Mouse (Mus musculus) forebrain, postnatal 0 days (tissue): ENCODE measurements around the gene Ddr1. TPM values are rescaled to one million over a fixed set of nuclear protein-coding genes. Genes with fewer than 3 reads are reported as not detected.

Experiments
- ATAC-seq: fragments of 200-750 bp; cut with Nextera tagmentation; 2 replicates; pipeline ENCODE4 v1.8.0; 2017; ENCODE audit warnings: mild to moderate bottlenecking, moderate library complexity
- DNase-seq: peaks from one replicate; pipeline ENCODE4 v3.0.0-alpha.2; 2015
- H3K27ac ChIP-seq: fragments of 300-500 bp; sonication (generic); 2 replicates; pipeline ENCODE4 v1.5.1; 2014; ENCODE audit warnings: low read depth, mild to moderate bottlenecking, antibody characterized with exemption, low read length, moderate library complexity, mixed read lengths
- H3K27me3 ChIP-seq: fragments of 300-500 bp; sonication (generic); 2 replicates; pipeline ENCODE4 v1.6.1; 2014; ENCODE audit warnings: mild to moderate bottlenecking, low read length, mixed read lengths; ENCODE audit not compliant: insufficient read depth
- H3K36me3 ChIP-seq: fragments of 300-500 bp; sonication (generic); 2 replicates; pipeline ENCODE4 v1.6.1; 2014; ENCODE audit warnings: mild to moderate bottlenecking, moderate library complexity; ENCODE audit not compliant: insufficient read depth
- H3K4me1 ChIP-seq: fragments of 300-500 bp; sonication (generic); 2 replicates; pipeline ENCODE4 v1.6.1; 2014; ENCODE audit warnings: antibody characterized with exemption; ENCODE audit not compliant: insufficient read depth
- H3K4me2 ChIP-seq: fragments of 300-500 bp; sonication (generic); 2 replicates; pipeline ENCODE4 v1.6.1; 2014; ENCODE audit warnings: low read depth, mild to moderate bottlenecking, moderate library complexity
- H3K4me3 ChIP-seq: fragments of 300-500 bp; sonication (generic); 2 replicates; pipeline ENCODE4 v1.5.1; 2014; ENCODE audit warnings: low read depth, low read length, mixed read lengths
- H3K9ac ChIP-seq: fragments of 300-500 bp; sonication (generic); 2 replicates; pipeline ENCODE4 v1.6.1; 2014; ENCODE audit warnings: mild to moderate bottlenecking
- H3K9me3 ChIP-seq: fragments of 300-500 bp; sonication (generic); 2 replicates; pipeline ENCODE4 v1.6.1; 2016; ENCODE audit warnings: low read length
- CTCF ChIP-seq: sonication (generic); IDR thresholded peaks from 2 replicates; pipeline ENCODE4 v1.5.1; 2016; ENCODE audit warnings: antibody characterized with exemption, control low read depth, low read depth
- WGBS: fragments of 180-500 bp; shearing (Covaris S2); extraction: QIAGEN DNeasy Blood & Tissue Kit; methylation state at CpG from one replicate; pipeline ENCODE4 v1.1.7; 2014; 5-methylcytosine and 5-hydroxymethylcytosine counted together
- polyA plus RNA-seq: library from polyadenylated mRNA; unstranded; fragments of >200 nt; fragmentation: Nextera tagmentation; extraction: Ambion mirVana; gene quantifications from 2 replicates; pipeline ENCODE4 v1.2.1, GENCODE M21; 2015
- total RNA-seq: library from RNA; depleted of rRNA; stranded (reverse); fragments of >200 nt; gene quantifications from 2 replicates; pipeline ENCODE4 v1.2.3, GENCODE M21; 2014

Gene Ddr1
- total and polyA plus RNA-seq, 2 experiments from 2014 or later = 51.2 to 59.8 TPM

- peak overlapping the region; percentile 34 for H3K4me3 ChIP-seq
- 3% methylated on average over 12 of the region's 14 CpGs for WGBS
- H3K36me3 ChIP-seq = no peaks in the 10 kb centered on the region
- no peaks in the 10 kb centered on the region for H3K27me3 ChIP-seq
- no peak for TF ChIP-seq CTCF
- DNase-seq (peak; percentile 76), ATAC-seq (peak; percentile 47)
- peak overlapping the region; percentile 70 for H3K4me2 ChIP-seq
- H3K9me3 ChIP-seq = no peaks in the 10 kb centered on the region
- peak overlapping the region; percentile 61 for H3K9ac ChIP-seq
- H3K27ac ChIP-seq = peak overlapping the region; percentile 91
- H3K4me1 ChIP-seq = peaks cover 20% of the 10 kb centered on the region; the same call in 1 of the 2 replicates
Observed at GRCm38 (mm10) chr17:35703751-35704271, 610 bp downstream of the Ddr1 start.

GRCm38 (mm10) chr17:35703065-35703464 lies 1.4 kb downstream of the Ddr1 start:
- H3K27ac ChIP-seq = peak overlapping the region; percentile 96
- TF ChIP-seq CTCF = no peak
- no peaks in the 10 kb centered on the region for H3K36me3 ChIP-seq
- no peak overlapping the region for H3K9ac ChIP-seq
- no peak for ATAC-seq
- WGBS = 2% methylated on average over 2 of the region's 2 CpGs
- H3K4me2 ChIP-seq = peak overlapping the region; percentile 70
- DNase-seq = no peak
- H3K9me3 ChIP-seq = no peaks in the 10 kb centered on the region
- peak overlapping the region; percentile 69 for H3K4me3 ChIP-seq
- H3K4me1 ChIP-seq = peaks cover 25% of the 10 kb centered on the region; the same call in 1 of the 2 replicates
- H3K27me3 ChIP-seq = no peaks in the 10 kb centered on the region

DNA sequence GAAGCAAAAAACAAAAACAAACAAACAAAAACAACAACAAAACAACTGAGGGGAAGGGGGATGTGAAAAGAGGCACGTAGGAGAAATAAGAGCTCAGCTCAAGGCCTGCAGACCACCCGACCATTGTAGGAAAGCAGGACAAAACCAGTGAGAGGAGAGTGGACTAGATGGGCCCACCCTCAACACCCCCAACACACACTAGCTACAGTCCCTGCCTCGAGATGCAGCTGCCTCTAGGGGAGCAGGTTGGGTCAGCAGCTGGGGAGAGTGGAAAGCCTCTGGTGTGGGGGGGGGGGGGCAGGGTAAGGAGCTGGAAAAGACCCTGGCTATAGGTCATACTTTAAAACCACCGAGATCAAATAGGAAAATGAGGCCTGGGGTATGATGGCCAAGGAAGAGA lies 1.8 kb downstream of the Ddr1 start:
- DNase-seq (no peak), ATAC-seq (no peak)
- H3K27ac ChIP-seq = peak overlapping the region; percentile 96
- H3K36me3 ChIP-seq = no peaks in the 10 kb centered on the region
- H3K4me3 ChIP-seq = peak overlapping the region; percentile 69
- H3K4me1 ChIP-seq = peaks cover 25% of the 10 kb centered on the region
- H3K4me2 ChIP-seq = peak overlapping the region; percentile 70
- peak overlapping the region; percentile 83 for H3K9ac ChIP-seq
- no peaks in the 10 kb centered on the region for H3K9me3 ChIP-seq
- WGBS = 7% methylated on average over 4 of the region's 4 CpGs
- no peak for TF ChIP-seq CTCF
- no peaks in the 10 kb centered on the region for H3K27me3 ChIP-seq

GRCm38 (mm10) chr17:35701978-35702461 lies 2.4 kb downstream of the Ddr1 start:
- Histone ChIP-seq H3K36me3 (no peaks in the 10 kb centered on the region), H3K4me3 (peak overlapping the region; percentile 69), H3K4me1 (peaks cover 30% of the 10 kb centered on the region), H3K27me3 (no peaks in the 10 kb centered on the region), H3K27ac (peak overlapping the region; percentile 96), H3K9me3 (no peaks in the 10 kb centered on the region), H3K9ac (peak overlapping the region; percentile 83), H3K4me2 (peak overlapping the region; percentile 70)
- ATAC-seq = no peak
- TF ChIP-seq CTCF = no peak
- WGBS = 5% methylated on average over 16 of the region's 16 CpGs
- no peak for DNase-seq

GRCm38 (mm10) chr17:35701203-35701977 lies 3.0 kb downstream of the Ddr1 start:
- peak overlapping the region; percentile 83 for H3K9ac ChIP-seq
- peak overlapping the region; percentile 69 for H3K4me3 ChIP-seq
- no peaks in the 10 kb centered on the region for H3K9me3 ChIP-seq
- peak; percentile 66 for DNase-seq
- under 1% methylated on average over 16 of the region's 16 CpGs for WGBS
- no peaks in the 10 kb centered on the region for H3K27me3 ChIP-seq
- TF ChIP-seq CTCF = no peak
- H3K27ac ChIP-seq = peak overlapping the region; percentile 96
- peaks cover 35% of the 10 kb centered on the region for H3K4me1 ChIP-seq
- peak overlapping the region; percentile 70 for H3K4me2 ChIP-seq
- no peaks in the 10 kb centered on the region for H3K36me3 ChIP-seq
- ATAC-seq = no peak

DNA sequence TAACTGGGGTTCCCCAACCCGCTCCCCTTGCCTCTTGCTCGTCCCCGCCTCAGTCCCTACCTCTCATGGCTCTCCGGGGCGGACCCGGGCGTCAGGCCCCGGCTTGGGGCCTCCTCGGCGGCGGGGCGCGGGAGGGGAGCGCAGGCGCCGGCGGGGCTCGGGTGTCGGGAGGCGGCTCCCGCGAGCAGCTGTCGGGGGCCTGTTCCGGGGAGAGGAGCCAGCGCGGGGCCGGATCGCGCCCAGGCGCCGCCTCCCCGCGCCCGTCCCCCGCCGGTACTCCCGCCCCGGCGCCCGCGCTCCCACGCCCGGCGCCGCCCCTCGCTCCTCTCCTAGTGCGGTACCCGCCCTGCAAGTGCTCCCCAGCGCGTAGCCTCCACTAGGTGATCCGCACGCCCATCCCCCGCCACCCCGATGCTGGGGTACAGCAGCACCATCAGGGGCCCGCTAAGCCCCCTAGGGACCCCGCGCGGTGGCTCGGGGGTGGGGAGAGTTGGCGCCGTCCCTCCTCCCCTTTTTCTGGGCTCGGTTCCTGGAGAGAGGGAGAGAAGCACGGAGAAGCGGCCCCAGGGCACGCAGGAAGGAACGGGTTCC lies 4.0 kb downstream of the Ddr1 start:
- under 1% methylated on average over 49 of the region's 66 CpGs for WGBS
- H3K4me1 ChIP-seq = peaks cover 35% of the 10 kb centered on the region
- peak overlapping the region; percentile 83 for H3K9ac ChIP-seq
- H3K9me3 ChIP-seq = no peaks in the 10 kb centered on the region
- H3K4me2 ChIP-seq = peak overlapping the region; percentile 70
- DNase-seq (peak; percentile 86), ATAC-seq (peak; percentile 53)
- H3K36me3 ChIP-seq = no peaks in the 10 kb centered on the region
- TF ChIP-seq CTCF = peak; percentile 31; the same call in 1 of the 2 replicates
- H3K4me3 ChIP-seq = peak overlapping the region; percentile 69
- H3K27ac ChIP-seq = peak overlapping the region; percentile 96
- no peaks in the 10 kb centered on the region for H3K27me3 ChIP-seq
